Mouse (Mus musculus) embryo, embryonic 10.5 days (tissue): ENCODE measurements around the gene Galnt14.

Experiments
- DNase-seq: peaks from one replicate; pipeline ENCODE4 v3.0.0-alpha.2; 2015; ENCODE audit warnings: low spot score

Galnt14 gene

GRCm38 (mm10) chr17:73571961-73572360 is 138.3 kb downstream of the Galnt14 start:
- no peak for DNase-seq

- no peak for DNase-seq
Observed at GRCm38 (mm10) chr17:73568204-73568603, 142.0 kb downstream of the Galnt14 start.

- DNase-seq: no peak
Observed at GRCm38 (mm10) chr17:73561149-73561548, 149.1 kb downstream of the Galnt14 start.

- DNase-seq: no peak
Observed at GRCm38 (mm10) chr17:73560208-73560784, 150.0 kb downstream of the Galnt14 start.

GRCm38 (mm10) chr17:73559498-73559897 is 150.8 kb downstream of the Galnt14 start:
- no peak for DNase-seq

GRCm38 (mm10) chr17:73557101-73557500 is 153.2 kb downstream of the Galnt14 start:
- no peak for DNase-seq

GRCm38 (mm10) chr17:73556436-73556835 is 153.8 kb downstream of the Galnt14 start:
- DNase-seq: no peak

GRCm38 (mm10) chr17:73554668-73555067 is 155.6 kb downstream of the Galnt14 start:
- no peak for DNase-seq

- DNase-seq: no peak
Observed at GRCm38 (mm10) chr17:73548783-73549566, 161.3 kb downstream of the Galnt14 start.

- DNase-seq: no peak
Observed at GRCm38 (mm10) chr17:73548119-73548518, 162.1 kb downstream of the Galnt14 start.

GRCm38 (mm10) chr17:73547483-73547882 is 162.8 kb downstream of the Galnt14 start:
- no peak for DNase-seq

- no peak for DNase-seq
Observed at GRCm38 (mm10) chr17:73541911-73542310, 168.3 kb downstream of the Galnt14 start.

GRCm38 (mm10) chr17:73541233-73541570 is 169.1 kb downstream of the Galnt14 start:
- no peak for DNase-seq

- peak; percentile 17 for DNase-seq
Observed at GRCm38 (mm10) chr17:73540409-73541232, 169.6 kb downstream of the Galnt14 start.

- no peak for DNase-seq
Observed at GRCm38 (mm10) chr17:73531896-73532295, 178.4 kb downstream of the Galnt14 start.

- no peak for DNase-seq
Observed at GRCm38 (mm10) chr17:73522169-73522568, 188.1 kb downstream of the Galnt14 start.

GRCm38 (mm10) chr17:73519350-73519749 is 190.9 kb downstream of the Galnt14 start:
- no peak for DNase-seq

- DNase-seq: no peak
Observed at GRCm38 (mm10) chr17:73518359-73518758, 191.9 kb downstream of the Galnt14 start.

GRCm38 (mm10) chr17:73515506-73515905 is 194.7 kb downstream of the Galnt14 start:
- no peak for DNase-seq

- no peak for DNase-seq
Observed at GRCm38 (mm10) chr17:73514862-73515261, 195.4 kb downstream of the Galnt14 start.

- DNase-seq: no peak
Observed at GRCm38 (mm10) chr17:73514258-73514657, 196.0 kb downstream of the Galnt14 start.

GRCm38 (mm10) chr17:73512844-73513243 is 197.4 kb downstream of the Galnt14 start:
- DNase-seq: no peak
